Mouse (Mus musculus): ENCODE measurements at regions not wholly inside any gene's neighbourhood (a gene's known extent, or its start where the extent isn't known, plus 50 kb on each side); places are given as distances from the start of the nearest gene placed in this dataset.
"Not testable (repeated sequence)": the region's sequence is repeated elsewhere in the genome, so short reads cannot be mapped to it uniquely, and the experiment has no call there.

- Histone ChIP-seq H3K27me3 (ENCODE audit: insufficient read depth, low read length) (no peaks in the 10 kb centered on the region; the same call in 1 of the 2 replicates), H3K36me3 (replicated peaks) (no peaks in the 10 kb centered on the region), H3K4me3 (ENCODE audit: low read depth, low read length) (no peak overlapping the region), H3K9me3 (replicated peaks) (no peaks in the 10 kb centered on the region), H3K4me1 (ENCODE audit: insufficient read depth, low read depth, low read length) (no peaks in the 10 kb centered on the region)
- DNase-seq (ENCODE audit: low spot score) (no peak), ATAC-seq (ENCODE audit: extremely low read depth, insufficient number of reproducible peaks, low FRiP score, poor library complexity, severe bottlenecking) (no peak)
- TF ChIP-seq GATA2 (IDR thresholded peaks at IDR 0.05; ENCODE audit: borderline replicate concordance, low read depth, low read length) (no peak), GATA1 (IDR thresholded peaks at IDR 0.05; ENCODE audit: borderline replicate concordance, low read length) (no peak), TAL1 (conservative IDR thresholded peaks at IDR 0.05; ENCODE audit: low read depth, low read length) (no peak), CTCF (IDR thresholded peaks at IDR 0.05; ENCODE audit: low read depth, low read length) (no peak), POLR2AphosphoS5 (IDR thresholded peaks at IDR 0.05; ENCODE audit: insufficient replicate concordance, low read depth, low read length) (no peak)
Measured at GRCm38 (mm10) chr2:17853500-17854011, 122.3 kb upstream of the Nebl start.

- no peaks in the 10 kb centered on the region for H3K4me1 ChIP-seq (ENCODE audit: insufficient read depth, low read depth, low read length)
- no peak for ATAC-seq (ENCODE audit: extremely low read depth, insufficient number of reproducible peaks, low FRiP score, poor library complexity, severe bottlenecking)
- no peak for TF ChIP-seq CTCF (IDR thresholded peaks at IDR 0.05; ENCODE audit: low read depth, low read length)
- TF ChIP-seq POLR2AphosphoS5 (IDR thresholded peaks at IDR 0.05; ENCODE audit: insufficient replicate concordance, low read depth, low read length), result no peak
- no peak for TF ChIP-seq TAL1 (conservative IDR thresholded peaks at IDR 0.05; ENCODE audit: low read depth, low read length)
- no peak for TF ChIP-seq GATA2 (IDR thresholded peaks at IDR 0.05; ENCODE audit: borderline replicate concordance, low read depth, low read length)
- no peak for TF ChIP-seq GATA1 (IDR thresholded peaks at IDR 0.05; ENCODE audit: borderline replicate concordance, low read length)
Measured at GRCm38 (mm10) chr2:17852740-17853499, 121.7 kb upstream of the Nebl start.

GRCm38 (mm10) chr2:17850741-17851140, 119.5 kb upstream of the Nebl start:
- no peaks in the 10 kb centered on the region for H3K36me3 ChIP-seq (replicated peaks)
- no peak for TF ChIP-seq CTCF (IDR thresholded peaks at IDR 0.05; ENCODE audit: low read depth, low read length)
- TF ChIP-seq GATA2 (IDR thresholded peaks at IDR 0.05; ENCODE audit: borderline replicate concordance, low read depth, low read length), result no peak
- no peak for TF ChIP-seq POLR2AphosphoS5 (IDR thresholded peaks at IDR 0.05; ENCODE audit: insufficient replicate concordance, low read depth, low read length)
- no peak for TF ChIP-seq GATA1 (IDR thresholded peaks at IDR 0.05; ENCODE audit: borderline replicate concordance, low read length)
- no peak for TF ChIP-seq TAL1 (conservative IDR thresholded peaks at IDR 0.05; ENCODE audit: low read depth, low read length)
- no peak overlapping the region for H3K4me3 ChIP-seq (ENCODE audit: low read depth, low read length)
- no peaks in the 10 kb centered on the region for H3K4me1 ChIP-seq (ENCODE audit: insufficient read depth, low read depth, low read length)
- DNase-seq (ENCODE audit: low spot score) (no peak), ATAC-seq (ENCODE audit: extremely low read depth, insufficient number of reproducible peaks, low FRiP score, poor library complexity, severe bottlenecking) (no peak)
- H3K27me3 ChIP-seq (ENCODE audit: insufficient read depth, low read length), result no peaks in the 10 kb centered on the region
- H3K9me3 ChIP-seq (replicated peaks), result no peaks in the 10 kb centered on the region

More at GRCm38 (mm10) chr2:17852740-17853499, 121.7 kb upstream of the Nebl start:
- no peaks in the 10 kb centered on the region for H3K9me3 ChIP-seq (replicated peaks)
- no peaks in the 10 kb centered on the region for H3K27me3 ChIP-seq (ENCODE audit: insufficient read depth, low read length)
- no peak for DNase-seq (ENCODE audit: low spot score)
- no peak overlapping the region for H3K4me3 ChIP-seq (ENCODE audit: low read depth, low read length)
- no peaks in the 10 kb centered on the region for H3K36me3 ChIP-seq (replicated peaks)

- DNase-seq (ENCODE audit: low spot score), result no peak
Measured at GRCm38 (mm10) chr2:17849267-17849666, 118.0 kb upstream of the Nebl start.

GRCm38 (mm10) chr2:17845447-17846092, 114.3 kb upstream of the Nebl start:
- H3K36me3 ChIP-seq (replicated peaks); H3K4me1 ChIP-seq (ENCODE audit: insufficient read depth, low read depth, low read length); H3K27me3 ChIP-seq (ENCODE audit: insufficient read depth, low read length); DNase-seq (ENCODE audit: low spot score); H3K4me3 ChIP-seq (ENCODE audit: low read depth, low read length); ATAC-seq (ENCODE audit: extremely low read depth, insufficient number of reproducible peaks, low FRiP score, poor library complexity, severe bottlenecking); H3K9me3 ChIP-seq (replicated peaks): not testable (repeated sequence)

More at GRCm38 (mm10) chr2:17849267-17849666, 118.0 kb upstream of the Nebl start:
- H3K27me3 ChIP-seq (ENCODE audit: insufficient read depth, low read length), result no peaks in the 10 kb centered on the region
- no peaks in the 10 kb centered on the region for H3K4me1 ChIP-seq (ENCODE audit: insufficient read depth, low read depth, low read length)
- ATAC-seq (ENCODE audit: extremely low read depth, insufficient number of reproducible peaks, low FRiP score, poor library complexity, severe bottlenecking), result no peak
- no peaks in the 10 kb centered on the region for H3K9me3 ChIP-seq (replicated peaks)
- no peaks in the 10 kb centered on the region for H3K36me3 ChIP-seq (replicated peaks)
- TF ChIP-seq GATA2 (IDR thresholded peaks at IDR 0.05; ENCODE audit: borderline replicate concordance, low read depth, low read length), result no peak
- no peak for TF ChIP-seq POLR2AphosphoS5 (IDR thresholded peaks at IDR 0.05; ENCODE audit: insufficient replicate concordance, low read depth, low read length)
- no peak for TF ChIP-seq CTCF (IDR thresholded peaks at IDR 0.05; ENCODE audit: low read depth, low read length)
- TF ChIP-seq TAL1 (conservative IDR thresholded peaks at IDR 0.05; ENCODE audit: low read depth, low read length), result no peak
- TF ChIP-seq GATA1 (IDR thresholded peaks at IDR 0.05; ENCODE audit: borderline replicate concordance, low read length), result no peak
- no peak overlapping the region for H3K4me3 ChIP-seq (ENCODE audit: low read depth, low read length)

GRCm38 (mm10) chr2:17844662-17845446, 113.6 kb upstream of the Nebl start:
- no peak for DNase-seq (ENCODE audit: low spot score)
- TF ChIP-seq GATA2 (IDR thresholded peaks at IDR 0.05; ENCODE audit: borderline replicate concordance, low read depth, low read length) (no peak), TAL1 (conservative IDR thresholded peaks at IDR 0.05; ENCODE audit: low read depth, low read length) (no peak), GATA1 (IDR thresholded peaks at IDR 0.05; ENCODE audit: borderline replicate concordance, low read length) (no peak), POLR2AphosphoS5 (IDR thresholded peaks at IDR 0.05; ENCODE audit: insufficient replicate concordance, low read depth, low read length) (no peak), CTCF (IDR thresholded peaks at IDR 0.05; ENCODE audit: low read depth, low read length) (no peak)
- no peak for ATAC-seq (ENCODE audit: extremely low read depth, insufficient number of reproducible peaks, low FRiP score, poor library complexity, severe bottlenecking)
- Histone ChIP-seq H3K9me3 (replicated peaks) (no peaks in the 10 kb centered on the region), H3K4me3 (ENCODE audit: low read depth, low read length) (no peak overlapping the region), H3K27me3 (ENCODE audit: insufficient read depth, low read length) (no peaks in the 10 kb centered on the region), H3K36me3 (replicated peaks) (no peaks in the 10 kb centered on the region), H3K4me1 (ENCODE audit: insufficient read depth, low read depth, low read length) (no peaks in the 10 kb centered on the region)
